In genomic region chr10:28278757-28279156, GRCm38 (mm10) we compare ENCODE assay signal across 23 mouse cellular contexts.
DNase-seq lines count a peak whose midpoint lies in the region; ATAC-seq and TF ChIP-seq lines count a peak whose summit lies in the region.
"Had no signal": no experiment of that assay in that cellular context is flagged by ENCODE, and none has a peak within 500 bp of the region (broad histone marks: within the 10 kb centered on the region; RNA-seq: fewer than 3 reads in every experiment).

No protein-coding gene starts in this region.

- intact Hi-C loops in left cerebral cortex, adult 2 months (cut with DNase I), result no loop called here
- intact Hi-C loops in left cerebral cortex, postnatal 4 days (cut with DNase I), result no loop called here

- H3K27ac ChIP-seq in kidney, embryonic 14.5 days (ENCODE audit: low read depth, low read length), result no peak overlapping the region
- H3K27ac ChIP-seq in left cerebral cortex, adult 2 months, result no peak overlapping the region
- H3K27ac ChIP-seq: embryonic facial prominence, embryonic 15.5 days; forebrain, embryonic 10.5 days; forebrain, embryonic 15.5 days; hindbrain, embryonic 15.5 days had no signal

- no peak overlapping the region for H3K9ac ChIP-seq in kidney, embryonic 14.5 days (ENCODE audit: low read depth, low read length)
- H3K9ac ChIP-seq: embryonic facial prominence, embryonic 15.5 days; forebrain, embryonic 15.5 days; heart, embryonic 12.5 days; hindbrain, embryonic 15.5 days had no signal

- no peak for ATAC-seq in kidney, embryonic 14.5 days (ENCODE audit: low FRiP score, low TSS enrichment)
- ATAC-seq: CD4-positive, CD25-positive, alpha-beta regulatory T cell, adult 4 months; forebrain, embryonic 15.5 days had no signal

- no peak overlapping the region for H3K4me2 ChIP-seq in kidney, embryonic 14.5 days (replicated peaks; ENCODE audit: low read depth, low read length)
- H3K4me2 ChIP-seq: embryonic facial prominence, embryonic 15.5 days; forebrain, embryonic 15.5 days; heart, embryonic 12.5 days; hindbrain, embryonic 15.5 days had no signal

- no peaks in the 10 kb centered on the region for H3K36me3 ChIP-seq in kidney, embryonic 14.5 days (ENCODE audit: control insufficient read depth, insufficient read depth, low read length)
- H3K36me3 ChIP-seq: embryonic facial prominence, embryonic 15.5 days; forebrain, embryonic 10.5 days; forebrain, embryonic 15.5 days; G1E; heart, embryonic 12.5 days; hindbrain, embryonic 15.5 days had no signal

- peak; percentile 23 to 48 for DNase-seq in cerebellum, postnatal 10 days
- no peak for DNase-seq in cerebellum, postnatal 25 days
- DNase-seq in kidney, postnatal 10 days, result peak; percentile 12
- DNase-seq in left cerebral cortex, adult 2 months (ENCODE audit: extremely low spot score in 1 of 2, low spot score in 2 of 2), result no peak
- no peak for DNase-seq in left cerebral cortex, postnatal 4 days
- DNase-seq in urinary bladder, postnatal 14 days (ENCODE audit: low spot score), result peak; percentile 3
- no peak for DNase-seq in urinary bladder, adult 18-20 months (ENCODE audit: low spot score in 2 of 2)
- DNase-seq: adrenal gland, postnatal 10 days; B cell, adult 2 months; cerebellum, adult 11 months; cerebellum, adult 8-10 months; embryo, embryonic 11 days; gastrocnemius, postnatal 14 days; heart, postnatal 36 days had no signal

- no peak overlapping the region for H3K4me3 ChIP-seq in kidney, embryonic 14.5 days (ENCODE audit: low read length)
- H3K4me3 ChIP-seq in left cerebral cortex, adult 2 months, result no peak overlapping the region
- H3K4me3 ChIP-seq: embryonic facial prominence, embryonic 15.5 days; erythroblast, embryonic 14.5 days; forebrain, embryonic 10.5 days; forebrain, embryonic 15.5 days; heart, embryonic 12.5 days; hindbrain, embryonic 15.5 days had no signal

- no peaks in the 10 kb centered on the region for H3K4me1 ChIP-seq in kidney, embryonic 14.5 days (ENCODE audit: control insufficient read depth, insufficient read depth, low read length)
- H3K4me1 ChIP-seq: embryonic facial prominence, embryonic 15.5 days; forebrain, embryonic 10.5 days; forebrain, embryonic 15.5 days; hindbrain, embryonic 15.5 days had no signal

- WGBS in kidney, embryonic 14.5 days, result 91% methylated on average over 2 of the region's 2 CpGs

- no peaks in the 10 kb centered on the region for H3K9me3 ChIP-seq in kidney, embryonic 14.5 days (ENCODE audit: control insufficient read depth, low read length)
- H3K9me3 ChIP-seq: embryonic facial prominence, embryonic 15.5 days; forebrain, embryonic 10.5 days; forebrain, embryonic 15.5 days; G1E; heart, embryonic 12.5 days; hindbrain, embryonic 15.5 days had no signal

- peak; percentile 28 for TF ChIP-seq CTCF in left cerebral cortex, adult 2 months (IDR thresholded peaks at IDR 0.05)

- no peaks in the 10 kb centered on the region for H3K27me3 ChIP-seq in kidney, embryonic 14.5 days (ENCODE audit: control insufficient read depth, insufficient read depth, low read length)
- H3K27me3 ChIP-seq: embryonic facial prominence, embryonic 15.5 days; forebrain, embryonic 15.5 days; heart, embryonic 12.5 days; hindbrain, embryonic 15.5 days had no signal

Comparison
In these comparisons a context has a peak if more than half of its experiments do, and no peak if none do; other contexts are left out.
1. DNase-seq: peak in cerebellum, postnatal 10 days (2 of 2), kidney, postnatal 10 days (single experiment) and urinary bladder, postnatal 14 days (single experiment); none in cerebellum, postnatal 25 days (0 of 2), left cerebral cortex, adult 2 months (0 of 2), left cerebral cortex, postnatal 4 days (single experiment) and urinary bladder, adult 18-20 months (0 of 2).